Mouse (Mus musculus) embryonic facial prominence, embryonic 13.5 days (tissue): ENCODE results near the gene Fbxw15. TPM values are rescaled to one million over a fixed set of nuclear protein-coding genes. Genes with fewer than 3 reads are reported as not detected.

Source experiments
- polyA plus RNA-seq: library from polyadenylated mRNA; unstranded; fragments of >200 nt; fragmentation: Nextera tagmentation; extraction: Ambion mirVana; gene quantifications from 2 replicates; pipeline ENCODE4 v1.2.1, GENCODE M21; 2015

Fbxw15 gene
- polyA plus RNA-seq, 1 experiment from 2014 or later = not detected

Other genes starting within 250 kb of the Fbxw15 start
- not detected in 2 replicates for gene Fbxw28, start 228.6 kb downstream of the Fbxw15 start, polyA plus RNA-seq
- not detected in 2 replicates for gene Fbxw22, start 164.0 kb downstream of the Fbxw15 start, polyA plus RNA-seq
- not detected in 2 replicates for gene Fbxw16, start 119.1 kb downstream of the Fbxw15 start, polyA plus RNA-seq
- not detected in 2 replicates for gene Fbxw19, start 72.4 kb downstream of the Fbxw15 start, polyA plus RNA-seq
- 0.14 and 0.29 TPM in 2 replicates for gene Fbxw24, start 57.8 kb upstream of the Fbxw15 start, polyA plus RNA-seq
- gene Fbxw25, start 96.4 kb upstream of the Fbxw15 start, polyA plus RNA-seq = not detected in 2 replicates
- 0.13 TPM in 1 of 2 replicates, not detected in the other for gene Fbxw18, start 134.4 kb upstream of the Fbxw15 start, polyA plus RNA-seq
- gene Fbxw26, start 177.8 kb upstream of the Fbxw15 start, polyA plus RNA-seq = not detected in 2 replicates
- gene Fbxw27, start 222.4 kb upstream of the Fbxw15 start, polyA plus RNA-seq = not detected in 2 replicates
- not detected in 2 replicates for gene Spink8, start 244.0 kb upstream of the Fbxw15 start, polyA plus RNA-seq